Mouse (Mus musculus) bone marrow macrophage, adult 2 months (primary cell): ENCODE results near the gene Nuak1. TPM values are rescaled to one million over a fixed set of nuclear protein-coding genes. Genes with fewer than 3 reads are reported as not detected.
A peak's percentile ranks its signal among the peaks of the same experiment; 100 is the strongest.

Source experiments
- H3K27ac ChIP-seq: 2 replicates; pipeline ENCODE4 v1.5.1; 2012; ENCODE audit warnings: low read depth, low read length; ENCODE audit not compliant: insufficient read depth
- H3K4me1 ChIP-seq: 2 replicates; pipeline ENCODE4 v1.6.1; 2012; ENCODE audit warnings: low read length; ENCODE audit not compliant: control insufficient read depth, insufficient read depth
- H3K4me3 ChIP-seq: 2 replicates; pipeline ENCODE4 v1.5.1; 2012; ENCODE audit warnings: mild to moderate bottlenecking, low read length, moderate library complexity; ENCODE audit not compliant: insufficient read depth
- CTCF ChIP-seq: IDR thresholded peaks from 2 replicates; pipeline ENCODE4 v1.5.1; 2012; ENCODE audit warnings: low read depth, mild to moderate bottlenecking, low read length, moderate library complexity
- POLR2A ChIP-seq: IDR thresholded peaks from 2 replicates; pipeline ENCODE4 v1.6.1; 2012; ENCODE audit warnings: mild to moderate bottlenecking, low read depth, low read length, borderline replicate concordance
- polyA plus RNA-seq: library from polyadenylated mRNA; stranded (reverse); fragments of >200 nt; gene quantifications from 2 replicates; pipeline ENCODE4 v1.2.4, GENCODE M21; 2012; ENCODE audit not compliant: missing spikeins, insufficient read depth, insufficient read length

Nuak1 gene
- polyA plus RNA-seq, 1 experiment, result 13.4 TPM

- Histone ChIP-seq H3K4me3 (no peak overlapping the region), H3K4me1 (no peaks in the 10 kb centered on the region), H3K27ac (no peak overlapping the region)
- TF ChIP-seq POLR2A, result no peak
- no peak for TF ChIP-seq CTCF
Measured at GRCm38 (mm10) chr10:84357997-84358737, 82.2 kb downstream of the Nuak1 start.

- H3K27ac ChIP-seq, result no peak overlapping the region
- no peak overlapping the region for H3K4me3 ChIP-seq
- H3K4me1 ChIP-seq, result no peaks in the 10 kb centered on the region
- TF ChIP-seq CTCF, result no peak
Measured at GRCm38 (mm10) chr10:84357593-84357992, 82.8 kb downstream of the Nuak1 start.

GRCm38 (mm10) chr10:84354323-84354722 is 86.1 kb downstream of the Nuak1 start:
- no peak overlapping the region for H3K27ac ChIP-seq
- TF ChIP-seq CTCF, result no peak
- no peak overlapping the region for H3K4me3 ChIP-seq
- H3K4me1 ChIP-seq, result no peaks in the 10 kb centered on the region

- H3K27ac ChIP-seq, result no peak overlapping the region
- peaks cover 7% of the 10 kb centered on the region for H3K4me1 ChIP-seq
- H3K4me3 ChIP-seq, result no peak overlapping the region
- TF ChIP-seq POLR2A (no peak), CTCF (no peak)
Measured at GRCm38 (mm10) chr10:84345730-84346129, 94.7 kb downstream of the Nuak1 start.

- H3K4me3 ChIP-seq, result no peak overlapping the region
- H3K4me1 ChIP-seq, result peaks cover 19% of the 10 kb centered on the region
- TF ChIP-seq POLR2A (no peak), CTCF (no peak)
- no peak overlapping the region for H3K27ac ChIP-seq
Measured at GRCm38 (mm10) chr10:84343536-84343935, 96.9 kb downstream of the Nuak1 start.

GRCm38 (mm10) chr10:84339456-84339855 is 100.9 kb downstream of the Nuak1 start:
- Histone ChIP-seq H3K27ac (peak overlapping the region; percentile 91), H3K4me3 (no peak overlapping the region), H3K4me1 (peaks cover 45% of the 10 kb centered on the region)
- no peak for TF ChIP-seq POLR2A
- no peak for TF ChIP-seq CTCF

GRCm38 (mm10) chr10:84338752-84339151 is 101.6 kb downstream of the Nuak1 start:
- H3K4me3 ChIP-seq, result no peak overlapping the region
- TF ChIP-seq CTCF (no peak), POLR2A (no peak)
- H3K27ac ChIP-seq, result peak overlapping the region; percentile 92
- H3K4me1 ChIP-seq, result peaks cover 45% of the 10 kb centered on the region

- Histone ChIP-seq H3K4me3 (no peak overlapping the region), H3K27ac (peak overlapping the region; percentile 95), H3K4me1 (peaks cover 39% of the 10 kb centered on the region)
- TF ChIP-seq POLR2A (no peak), CTCF (no peak)
Measured at GRCm38 (mm10) chr10:84335441-84335840, 105.0 kb downstream of the Nuak1 start.

- H3K4me1 ChIP-seq, result peaks cover 17% of the 10 kb centered on the region
- TF ChIP-seq POLR2A (no peak), CTCF (no peak)
- H3K27ac ChIP-seq, result no peak overlapping the region
- H3K4me3 ChIP-seq, result no peak overlapping the region
Measured at GRCm38 (mm10) chr10:84329822-84330221, 110.6 kb downstream of the Nuak1 start.

- no peak overlapping the region for H3K27ac ChIP-seq
- TF ChIP-seq CTCF (no peak), POLR2A (no peak)
- peaks cover 12% of the 10 kb centered on the region for H3K4me1 ChIP-seq
- H3K4me3 ChIP-seq, result no peak overlapping the region
Measured at GRCm38 (mm10) chr10:84329336-84329735, 111.1 kb downstream of the Nuak1 start.
